Mouse (Mus musculus): ENCODE measurements around the gene Gpatch8. TPM values are rescaled to one million over a fixed set of nuclear protein-coding genes. Genes with fewer than 3 reads are reported as not detected.

Gpatch8 gene
- polyA plus RNA-seq, 1 experiment, result 12.4 TPM

GRCm38 (mm10) chr11:102449043-102450008, 106.9 kb downstream of the Gpatch8 start:
- H3K4me3 ChIP-seq (ENCODE audit: insufficient read depth, low read depth, low read length), result no peak overlapping the region
- H3K4me1 ChIP-seq (ENCODE audit: control insufficient read depth, insufficient read depth, low read length), result no peaks in the 10 kb centered on the region
- TF ChIP-seq CTCF (conservative IDR thresholded peaks at IDR 0.05; ENCODE audit: insufficient read depth, insufficient read length, low read depth, low read length) (no peak), POLR2A (IDR thresholded peaks at IDR 0.05; ENCODE audit: low read depth, low read length) (no peak)
- H3K27ac ChIP-seq (ENCODE audit: insufficient read depth, low read depth, low read length), result peak overlapping the region; percentile 9; the same call in 1 of the 2 replicates
- peak; percentile 75 for DNase-seq
- no peaks in the 10 kb centered on the region for H3K36me3 ChIP-seq (ENCODE audit: control insufficient read depth, insufficient read depth, low read length)
- peaks cover 2% of the 10 kb centered on the region for H3K27me3 ChIP-seq (replicated peaks; ENCODE audit: control insufficient read depth, insufficient read depth, low read length)
- 36% methylated on average over 17 of the region's 17 CpGs for WGBS

GRCm38 (mm10) chr11:102448327-102448726, 107.9 kb downstream of the Gpatch8 start:
- TF ChIP-seq CTCF (conservative IDR thresholded peaks at IDR 0.05; ENCODE audit: insufficient read depth, insufficient read length, low read depth, low read length) (no peak), POLR2A (IDR thresholded peaks at IDR 0.05; ENCODE audit: low read depth, low read length) (no peak)
- DNase-seq, result no peak
- Histone ChIP-seq H3K4me1 (ENCODE audit: control insufficient read depth, insufficient read depth, low read length) (no peaks in the 10 kb centered on the region), H3K27me3 (replicated peaks; ENCODE audit: control insufficient read depth, insufficient read depth, low read length) (peaks cover 2% of the 10 kb centered on the region), H3K36me3 (ENCODE audit: control insufficient read depth, insufficient read depth, low read length) (no peaks in the 10 kb centered on the region), H3K4me3 (ENCODE audit: insufficient read depth, low read depth, low read length) (no peak overlapping the region), H3K27ac (ENCODE audit: insufficient read depth, low read depth, low read length) (no peak overlapping the region; the same call in 1 of the 2 replicates)
- 35% methylated on average over 8 of the region's 8 CpGs for WGBS

GRCm38 (mm10) chr11:102447497-102447896, 108.7 kb downstream of the Gpatch8 start, which contains the start of gene Fam171a2:
Fam171a2 (minus strand) TSS chr11:102447682.
- Histone ChIP-seq H3K4me1 (ENCODE audit: control insufficient read depth, insufficient read depth, low read length) (no peaks in the 10 kb centered on the region), H3K27me3 (replicated peaks; ENCODE audit: control insufficient read depth, insufficient read depth, low read length) (peaks cover 2% of the 10 kb centered on the region), H3K4me3 (ENCODE audit: insufficient read depth, low read depth, low read length) (peak within 1 kb of the TSS; percentile 74), H3K36me3 (ENCODE audit: control insufficient read depth, insufficient read depth, low read length) (no peaks in the 10 kb centered on the region), H3K27ac (ENCODE audit: insufficient read depth, low read depth, low read length) (peak within 1 kb of the TSS; percentile 18)
- TF ChIP-seq CTCF (conservative IDR thresholded peaks at IDR 0.05; ENCODE audit: insufficient read depth, insufficient read length, low read depth, low read length) (peak; percentile 49), POLR2A (IDR thresholded peaks at IDR 0.05; ENCODE audit: low read depth, low read length) (no peak)
- WGBS, result under 1% methylated on average over 40 of the region's 40 CpGs
- peak; percentile 59 for DNase-seq

GRCm38 (mm10) chr11:102446581-102447461, 109.4 kb downstream of the Gpatch8 start:
- Histone ChIP-seq H3K4me1 (ENCODE audit: control insufficient read depth, insufficient read depth, low read length) (no peaks in the 10 kb centered on the region), H3K27ac (ENCODE audit: insufficient read depth, low read depth, low read length) (peak overlapping the region; percentile 18), H3K4me3 (ENCODE audit: insufficient read depth, low read depth, low read length) (peak overlapping the region; percentile 74), H3K36me3 (ENCODE audit: control insufficient read depth, insufficient read depth, low read length) (no peaks in the 10 kb centered on the region), H3K27me3 (replicated peaks; ENCODE audit: control insufficient read depth, insufficient read depth, low read length) (peaks cover 2% of the 10 kb centered on the region)
- 2% methylated on average over 44 of the region's 49 CpGs for WGBS
- TF ChIP-seq CTCF (conservative IDR thresholded peaks at IDR 0.05; ENCODE audit: insufficient read depth, insufficient read length, low read depth, low read length) (no peak), POLR2A (IDR thresholded peaks at IDR 0.05; ENCODE audit: low read depth, low read length) (no peak)
- no peak for DNase-seq

GRCm38 (mm10) chr11:102445891-102446361, 110.3 kb downstream of the Gpatch8 start:
- Histone ChIP-seq H3K27me3 (replicated peaks; ENCODE audit: control insufficient read depth, insufficient read depth, low read length) (peaks cover 2% of the 10 kb centered on the region), H3K27ac (ENCODE audit: insufficient read depth, low read depth, low read length) (peak overlapping the region; percentile 18; the same call in 1 of the 2 replicates), H3K4me1 (ENCODE audit: control insufficient read depth, insufficient read depth, low read length) (no peaks in the 10 kb centered on the region), H3K36me3 (ENCODE audit: control insufficient read depth, insufficient read depth, low read length) (no peaks in the 10 kb centered on the region), H3K4me3 (ENCODE audit: insufficient read depth, low read depth, low read length) (peak overlapping the region; percentile 74; the same call in 1 of the 2 replicates)
- DNase-seq, result peak; percentile 46
- 19% methylated on average over 7 of the region's 7 CpGs for WGBS
- TF ChIP-seq POLR2A (IDR thresholded peaks at IDR 0.05; ENCODE audit: low read depth, low read length), result no peak

GRCm38 (mm10) chr11:102445264-102445890, 110.8 kb downstream of the Gpatch8 start:
- Histone ChIP-seq H3K36me3 (ENCODE audit: control insufficient read depth, insufficient read depth, low read length) (no peaks in the 10 kb centered on the region), H3K27me3 (replicated peaks; ENCODE audit: control insufficient read depth, insufficient read depth, low read length) (peaks cover 2% of the 10 kb centered on the region), H3K27ac (ENCODE audit: insufficient read depth, low read depth, low read length) (no peak overlapping the region), H3K4me1 (ENCODE audit: control insufficient read depth, insufficient read depth, low read length) (no peaks in the 10 kb centered on the region), H3K4me3 (ENCODE audit: insufficient read depth, low read depth, low read length) (no peak overlapping the region)
- TF ChIP-seq CTCF (conservative IDR thresholded peaks at IDR 0.05; ENCODE audit: insufficient read depth, insufficient read length, low read depth, low read length) (no peak), POLR2A (IDR thresholded peaks at IDR 0.05; ENCODE audit: low read depth, low read length) (no peak)
- 32% methylated on average over 10 of the region's 10 CpGs for WGBS
- no peak for DNase-seq

All from kidney, adult 2 months (tissue).